In genomic region chr15:27678511-27678910, GRCm38 (mm10) we compare ENCODE assay signal across 24 mouse cellular contexts.
"Had no signal": no experiment of that assay in that cellular context is flagged by ENCODE, and none has a peak within 500 bp of the region (broad histone marks: within the 10 kb centered on the region; RNA-seq: fewer than 3 reads in every experiment).

No protein-coding gene starts in this region.

- H3K27ac ChIP-seq: gastrocnemius, adult 2 months; heart, adult 2 months; hindbrain, embryonic 10.5 days; hindbrain, embryonic 12.5 days; hindbrain, embryonic 14.5 days; intestine, embryonic 15.5 days; layer of hippocampus, adult 2 months; left cerebral cortex, adult 2 months; limb, embryonic 10.5 days; limb, embryonic 12.5 days had no signal

- H3K27me3 ChIP-seq: intestine, embryonic 15.5 days; limb, embryonic 12.5 days had no signal

- H3K36me3 ChIP-seq: heart, embryonic 12.5 days; hindbrain, embryonic 10.5 days; hindbrain, embryonic 12.5 days; intestine, embryonic 15.5 days; limb, embryonic 10.5 days; limb, embryonic 12.5 days had no signal

- H3K4me3 ChIP-seq: gastrocnemius, adult 2 months; heart, adult 2 months; heart, embryonic 12.5 days; hindbrain, embryonic 10.5 days; hindbrain, embryonic 12.5 days; intestine, embryonic 15.5 days; layer of hippocampus, adult 2 months; left cerebral cortex, adult 2 months; limb, embryonic 10.5 days; limb, embryonic 12.5 days had no signal

- ATAC-seq: hindbrain, embryonic 16.5 days; inflammation-experienced regulatory T-cells, adult 6 months; intestine, embryonic 15.5 days; intestine, postnatal 0 days had no signal

- DNase-seq: gastrocnemius, adult 2 months; gastrocnemius, postnatal 10 days; gastrocnemius, postnatal 25 days; heart, adult 2 months; heart, postnatal 10 days; heart, postnatal 4 days; kidney, adult 18-20 months; kidney, adult 8-10 months; kidney, postnatal 10 days; kidney, postnatal 25 days; kidney, postnatal 4 days; liver had no signal

- H3K9me3 ChIP-seq: heart, embryonic 12.5 days; hindbrain, embryonic 10.5 days; hindbrain, embryonic 12.5 days; intestine, embryonic 15.5 days; limb, embryonic 10.5 days; limb, embryonic 12.5 days had no signal
